Mouse (Mus musculus) forebrain, embryonic 13.5 days (tissue): ENCODE measurements at regions not wholly inside any gene's neighbourhood (a gene's known extent, or its start where the extent isn't known, plus 50 kb on each side); places are given as distances from the start of the nearest gene placed in this dataset.

Experiments
- ATAC-seq: fragments of 200-750 bp; cut with Nextera tagmentation; 2 replicates; pipeline ENCODE4 v1.8.0; 2017
- H3K27ac ChIP-seq: fragments of 300-500 bp; sonication (generic); 2 replicates; pipeline ENCODE4 v1.5.1; 2015; ENCODE audit warnings: inconsistent platforms, mild to moderate bottlenecking, moderate library complexity
- H3K27me3 ChIP-seq: fragments of 300-500 bp; sonication (generic); 2 replicates; pipeline ENCODE4 v1.6.1; 2015; ENCODE audit warnings: mild to moderate bottlenecking, inconsistent platforms
- H3K36me3 ChIP-seq: fragments of 300-500 bp; sonication (generic); 2 replicates; pipeline ENCODE4 v1.6.1; 2015; ENCODE audit warnings: mild to moderate bottlenecking, inconsistent platforms; ENCODE audit not compliant: poor library complexity, severe bottlenecking
- H3K4me1 ChIP-seq: fragments of 300-500 bp; sonication (generic); 2 replicates; pipeline ENCODE4 v1.6.1; 2015; ENCODE audit warnings: inconsistent platforms
- H3K4me2 ChIP-seq: fragments of 300-500 bp; sonication (generic); 2 replicates; pipeline ENCODE4 v1.6.1; 2015; ENCODE audit warnings: inconsistent platforms, mild to moderate bottlenecking, moderate library complexity
- H3K4me3 ChIP-seq: fragments of 300-500 bp; sonication (generic); 2 replicates; pipeline ENCODE4 v1.5.1; 2015; ENCODE audit warnings: mild to moderate bottlenecking, inconsistent platforms
- H3K9ac ChIP-seq: fragments of 300-500 bp; sonication (generic); 2 replicates; pipeline ENCODE4 v1.6.1; 2015; ENCODE audit warnings: mild to moderate bottlenecking, inconsistent platforms
- H3K9me3 ChIP-seq: fragments of 300-500 bp; sonication (generic); replicated peaks from 2 replicates; pipeline ENCODE4 v1.6.1; 2016; ENCODE audit warnings: inconsistent platforms
- WGBS: fragments of 180-500 bp; shearing (Covaris S2); methylation state at CpG from one replicate; pipeline ENCODE4 v1.1.7; 2015; 5-methylcytosine and 5-hydroxymethylcytosine counted together

- peak; percentile 93 for ATAC-seq
- no peaks in the 10 kb centered on the region for H3K9me3 ChIP-seq
- 25% methylated on average over 4 of the region's 4 CpGs for WGBS
Measured at GRCm38 (mm10) chrX:58445624-58446323, 423.3 kb downstream of the Zic3 start.

GRCm38 (mm10) chrX:58447605-58448004 lies 425.1 kb downstream of the Zic3 start:
- ATAC-seq = no peak
- Histone ChIP-seq H3K9ac (no peak overlapping the region), H3K9me3 (no peaks in the 10 kb centered on the region), H3K27me3 (peaks cover 4% of the 10 kb centered on the region; the same call in 1 of the 2 replicates), H3K4me3 (no peak overlapping the region), H3K4me1 (0 out of 2 replicates have a peak, but pooled peaks cover 9% of the 10 kb centered on the region), H3K27ac (no peak overlapping the region), H3K36me3 (no peaks in the 10 kb centered on the region), H3K4me2 (no peak overlapping the region)
- WGBS = 32% methylated on average over 6 of the region's 6 CpGs

More at GRCm38 (mm10) chrX:58445624-58446323, 423.3 kb downstream of the Zic3 start:
- H3K4me2 ChIP-seq = no peak overlapping the region
- H3K4me1 ChIP-seq = 0 out of 2 replicates have a peak, but pooled peaks cover 9% of the 10 kb centered on the region
- H3K9ac ChIP-seq = no peak overlapping the region
- no peaks in the 10 kb centered on the region for H3K36me3 ChIP-seq
- H3K27me3 ChIP-seq = peaks cover 4% of the 10 kb centered on the region; the same call in 1 of the 2 replicates
- no peak overlapping the region for H3K4me3 ChIP-seq
- H3K27ac ChIP-seq = no peak overlapping the region

- ATAC-seq = peak; percentile 66
- H3K9me3 ChIP-seq = no peaks in the 10 kb centered on the region
- no peak overlapping the region for H3K4me3 ChIP-seq
- H3K4me1 ChIP-seq = no peaks in the 10 kb centered on the region
- H3K27me3 ChIP-seq = no peaks in the 10 kb centered on the region
- no peaks in the 10 kb centered on the region for H3K36me3 ChIP-seq
- WGBS = 52% methylated on average over 6 of the region's 6 CpGs
- no peak overlapping the region for H3K4me2 ChIP-seq
- no peak overlapping the region for H3K27ac ChIP-seq
- H3K9ac ChIP-seq = no peak overlapping the region
Measured at GRCm38 (mm10) chrX:58469683-58470082, 439.5 kb upstream of the 4930550L24Rik start.

- Histone ChIP-seq H3K4me1 (no peaks in the 10 kb centered on the region), H3K4me2 (no peak overlapping the region), H3K27ac (no peak overlapping the region), H3K36me3 (no peaks in the 10 kb centered on the region), H3K4me3 (no peak overlapping the region), H3K9ac (no peak overlapping the region), H3K27me3 (no peaks in the 10 kb centered on the region), H3K9me3 (no peaks in the 10 kb centered on the region)
- 23% methylated on average over 1 of the region's 1 CpGs for WGBS
- ATAC-seq = no peak
Measured at GRCm38 (mm10) chrX:58470986-58471385, 438.2 kb upstream of the 4930550L24Rik start.

- Histone ChIP-seq H3K9me3 (no peaks in the 10 kb centered on the region), H3K36me3 (no peaks in the 10 kb centered on the region), H3K4me3 (no peak overlapping the region), H3K4me2 (no peak overlapping the region), H3K9ac (no peak overlapping the region), H3K27me3 (no peaks in the 10 kb centered on the region), H3K27ac (no peak overlapping the region), H3K4me1 (no peaks in the 10 kb centered on the region)
- no peak for ATAC-seq
- WGBS = 14% methylated on average over 2 of the region's 2 CpGs
Measured at GRCm38 (mm10) chrX:58490861-58491260, 418.3 kb upstream of the 4930550L24Rik start.

- peak; percentile 57 for ATAC-seq
- no peak overlapping the region for H3K27ac ChIP-seq
Measured at GRCm38 (mm10) chrX:58503573-58503972, 405.6 kb upstream of the 4930550L24Rik start.

GRCm38 (mm10) chrX:58514925-58515324 lies 394.2 kb upstream of the 4930550L24Rik start:
- no peak for ATAC-seq
- Histone ChIP-seq H3K27me3 (no peaks in the 10 kb centered on the region), H3K36me3 (no peaks in the 10 kb centered on the region)

More at GRCm38 (mm10) chrX:58503573-58503972, 405.6 kb upstream of the 4930550L24Rik start:
- H3K4me1 ChIP-seq = 0 out of 2 replicates have a peak, but pooled peaks cover 3% of the 10 kb centered on the region
- H3K27me3 ChIP-seq = no peaks in the 10 kb centered on the region
- no peak overlapping the region for H3K4me3 ChIP-seq
- no peaks in the 10 kb centered on the region for H3K9me3 ChIP-seq
- 50% methylated on average over 1 of the region's 1 CpGs for WGBS
- no peak overlapping the region for H3K4me2 ChIP-seq
- no peaks in the 10 kb centered on the region for H3K36me3 ChIP-seq
- no peak overlapping the region for H3K9ac ChIP-seq

More at GRCm38 (mm10) chrX:58514925-58515324, 394.2 kb upstream of the 4930550L24Rik start:
- Histone ChIP-seq H3K27ac (no peak overlapping the region), H3K4me2 (no peak overlapping the region), H3K9me3 (no peaks in the 10 kb centered on the region), H3K4me1 (no peaks in the 10 kb centered on the region), H3K9ac (no peak overlapping the region), H3K4me3 (no peak overlapping the region)
- 62% methylated on average over 5 of the region's 5 CpGs for WGBS
